Mouse (Mus musculus) forebrain, embryonic 13.5 days (tissue): Measurements from ENCODE around the gene Lrrc25. TPM values are rescaled to one million over a fixed set of nuclear protein-coding genes. Genes with fewer than 3 reads are reported as not detected.

Experiments used
- ATAC-seq: fragments of 200-750 bp; cut with Nextera tagmentation; 2 replicates; pipeline ENCODE4 v1.8.0; 2017
- H3K27ac ChIP-seq: fragments of 300-500 bp; sonication (generic); 2 replicates; pipeline ENCODE4 v1.5.1; 2015; ENCODE audit warnings: inconsistent platforms, mild to moderate bottlenecking, moderate library complexity
- H3K27me3 ChIP-seq: fragments of 300-500 bp; sonication (generic); 2 replicates; pipeline ENCODE4 v1.6.1; 2015; ENCODE audit warnings: mild to moderate bottlenecking, inconsistent platforms
- H3K36me3 ChIP-seq: fragments of 300-500 bp; sonication (generic); 2 replicates; pipeline ENCODE4 v1.6.1; 2015; ENCODE audit warnings: mild to moderate bottlenecking, inconsistent platforms; ENCODE audit not compliant: poor library complexity, severe bottlenecking
- H3K4me1 ChIP-seq: fragments of 300-500 bp; sonication (generic); 2 replicates; pipeline ENCODE4 v1.6.1; 2015; ENCODE audit warnings: inconsistent platforms
- H3K4me2 ChIP-seq: fragments of 300-500 bp; sonication (generic); 2 replicates; pipeline ENCODE4 v1.6.1; 2015; ENCODE audit warnings: inconsistent platforms, mild to moderate bottlenecking, moderate library complexity
- H3K4me3 ChIP-seq: fragments of 300-500 bp; sonication (generic); 2 replicates; pipeline ENCODE4 v1.5.1; 2015; ENCODE audit warnings: mild to moderate bottlenecking, inconsistent platforms
- H3K9ac ChIP-seq: fragments of 300-500 bp; sonication (generic); 2 replicates; pipeline ENCODE4 v1.6.1; 2015; ENCODE audit warnings: mild to moderate bottlenecking, inconsistent platforms
- H3K9me3 ChIP-seq: fragments of 300-500 bp; sonication (generic); replicated peaks from 2 replicates; pipeline ENCODE4 v1.6.1; 2016; ENCODE audit warnings: inconsistent platforms
- WGBS: fragments of 180-500 bp; shearing (Covaris S2); methylation state at CpG from one replicate; pipeline ENCODE4 v1.1.7; 2015; 5-methylcytosine and 5-hydroxymethylcytosine counted together
- polyA plus RNA-seq: library from polyadenylated mRNA; unstranded; fragments of >200 nt; fragmentation: Nextera tagmentation; extraction: Ambion mirVana; gene quantifications from 2 replicates; pipeline ENCODE4 v1.2.1, GENCODE M21; 2015

Lrrc25 gene
- polyA plus RNA-seq, 1 experiment from 2014 or later = 0.65 TPM

GRCm38 (mm10) chr8:70609368-70609848, 6.5 kb upstream of the Lrrc25 start:
- H3K9ac ChIP-seq = peak overlapping the region; percentile 51
- H3K9me3 ChIP-seq = no peaks in the 10 kb centered on the region
- H3K4me1 ChIP-seq = peaks cover 62% of the 10 kb centered on the region
- peak overlapping the region; percentile 88 for H3K4me2 ChIP-seq
- peaks cover 9% of the 10 kb centered on the region; the same call in 1 of the 2 replicates for H3K27me3 ChIP-seq
- no peaks in the 10 kb centered on the region for H3K36me3 ChIP-seq
- peak overlapping the region; percentile 84 for H3K4me3 ChIP-seq
- WGBS = 2% methylated on average over 36 of the region's 39 CpGs
- peak; percentile 25; the same call in 1 of the 2 replicates for ATAC-seq
- H3K27ac ChIP-seq = peak overlapping the region; percentile 73

- ATAC-seq = peak; percentile 23
- Histone ChIP-seq H3K9me3 (no peaks in the 10 kb centered on the region), H3K4me2 (peak overlapping the region; percentile 88), H3K27ac (peak overlapping the region; percentile 73), H3K4me1 (peaks cover 56% of the 10 kb centered on the region), H3K4me3 (peak overlapping the region; percentile 84), H3K36me3 (no peaks in the 10 kb centered on the region), H3K9ac (peak overlapping the region; percentile 51), H3K27me3 (peaks cover 9% of the 10 kb centered on the region; the same call in 1 of the 2 replicates)
- 1% methylated on average over 44 of the region's 45 CpGs for WGBS
Measured at GRCm38 (mm10) chr8:70609849-70610795, 5.8 kb upstream of the Lrrc25 start.

- H3K36me3 ChIP-seq = no peaks in the 10 kb centered on the region
- WGBS = under 1% methylated on average over 53 of the region's 54 CpGs
Measured at GRCm38 (mm10) chr8:70610796-70611771, 4.9 kb upstream of the Lrrc25 start.

GRCm38 (mm10) chr8:70611849-70612248, 4.1 kb upstream of the Lrrc25 start:
- peak; percentile 4; the same call in 1 of the 2 replicates for ATAC-seq

More at GRCm38 (mm10) chr8:70610796-70611771, 4.9 kb upstream of the Lrrc25 start:
- Histone ChIP-seq H3K27ac (peak overlapping the region; percentile 22; the same call in 1 of the 2 replicates), H3K27me3 (peaks cover 9% of the 10 kb centered on the region; the same call in 1 of the 2 replicates), H3K9me3 (no peaks in the 10 kb centered on the region), H3K4me1 (peaks cover 49% of the 10 kb centered on the region), H3K9ac (peak overlapping the region; percentile 65), H3K4me3 (peak overlapping the region; percentile 44), H3K4me2 (peak overlapping the region; percentile 88)
- ATAC-seq = peak; percentile 16; the same call in 1 of the 2 replicates

GRCm38 (mm10) chr8:70613763-70614162, 2.2 kb upstream of the Lrrc25 start:
- no peak overlapping the region for H3K27ac ChIP-seq
- no peak overlapping the region for H3K9ac ChIP-seq
- H3K36me3 ChIP-seq = no peaks in the 10 kb centered on the region
- no peak overlapping the region for H3K4me3 ChIP-seq
- peaks cover 7% of the 10 kb centered on the region; the same call in 1 of the 2 replicates for H3K27me3 ChIP-seq
- no peak overlapping the region for H3K4me2 ChIP-seq
- ATAC-seq = no peak
- 18% methylated on average over 1 of the region's 1 CpGs for WGBS
- peaks cover 34% of the 10 kb centered on the region for H3K4me1 ChIP-seq
- no peaks in the 10 kb centered on the region for H3K9me3 ChIP-seq

More at GRCm38 (mm10) chr8:70611849-70612248, 4.1 kb upstream of the Lrrc25 start:
- peaks cover 9% of the 10 kb centered on the region; the same call in 1 of the 2 replicates for H3K27me3 ChIP-seq
- H3K9me3 ChIP-seq = no peaks in the 10 kb centered on the region
- peak overlapping the region; percentile 65 for H3K9ac ChIP-seq
- H3K36me3 ChIP-seq = no peaks in the 10 kb centered on the region
- 0% methylated on average over 6 of the region's 6 CpGs for WGBS
- H3K4me2 ChIP-seq = peak overlapping the region; percentile 88
- peak overlapping the region; percentile 44 for H3K4me3 ChIP-seq
- H3K4me1 ChIP-seq = peaks cover 44% of the 10 kb centered on the region
- no peak overlapping the region for H3K27ac ChIP-seq

- no peak overlapping the region for H3K4me3 ChIP-seq
- H3K27me3 ChIP-seq = peaks cover under 1% of the 10 kb centered on the region; the same call in 1 of the 2 replicates
- H3K27ac ChIP-seq = no peak overlapping the region
- no peak overlapping the region for H3K9ac ChIP-seq
- 78% methylated on average over 5 of the region's 5 CpGs for WGBS
- ATAC-seq = no peak
- peaks cover 27% of the 10 kb centered on the region for H3K4me1 ChIP-seq
- H3K9me3 ChIP-seq = no peaks in the 10 kb centered on the region
- no peak overlapping the region for H3K4me2 ChIP-seq
- no peaks in the 10 kb centered on the region for H3K36me3 ChIP-seq
Measured at GRCm38 (mm10) chr8:70614469-70614868, 1.5 kb upstream of the Lrrc25 start.

GRCm38 (mm10) chr8:70615281-70615680, 674 bp upstream of the Lrrc25 start:
- no peak overlapping the region for H3K4me2 ChIP-seq
- ATAC-seq = no peak
- H3K36me3 ChIP-seq = no peaks in the 10 kb centered on the region
- H3K9ac ChIP-seq = no peak overlapping the region
- WGBS = 88% methylated on average over 8 of the region's 8 CpGs
- H3K4me1 ChIP-seq = peaks cover 19% of the 10 kb centered on the region
- H3K4me3 ChIP-seq = no peak overlapping the region
- no peaks in the 10 kb centered on the region for H3K9me3 ChIP-seq
- H3K27ac ChIP-seq = no peak overlapping the region
- 0 out of 2 replicates have a peak, but pooled peaks cover under 1% of the 10 kb centered on the region for H3K27me3 ChIP-seq

GRCm38 (mm10) chr8:70616645-70617044, 690 bp downstream of the Lrrc25 start:
- no peaks in the 10 kb centered on the region for H3K36me3 ChIP-seq
- no peak overlapping the region for H3K4me3 ChIP-seq
- peaks cover 6% of the 10 kb centered on the region for H3K4me1 ChIP-seq
- WGBS = 61% methylated on average over 11 of the region's 11 CpGs
- H3K4me2 ChIP-seq = no peak overlapping the region
- ATAC-seq = no peak
- H3K27me3 ChIP-seq = peaks cover 10% of the 10 kb centered on the region
- H3K27ac ChIP-seq = no peak overlapping the region
- H3K9ac ChIP-seq = no peak overlapping the region
- no peaks in the 10 kb centered on the region for H3K9me3 ChIP-seq

- H3K4me3 ChIP-seq = no peak overlapping the region
- H3K4me1 ChIP-seq = peaks cover 5% of the 10 kb centered on the region
- ATAC-seq = no peak
- 84% methylated on average over 11 of the region's 11 CpGs for WGBS
- H3K9ac ChIP-seq = no peak overlapping the region
- H3K9me3 ChIP-seq = no peaks in the 10 kb centered on the region
- no peak overlapping the region for H3K27ac ChIP-seq
- H3K4me2 ChIP-seq = no peak overlapping the region
- no peaks in the 10 kb centered on the region for H3K36me3 ChIP-seq
- H3K27me3 ChIP-seq = peaks cover 24% of the 10 kb centered on the region
Measured at GRCm38 (mm10) chr8:70617985-70618384, 2.0 kb downstream of the Lrrc25 start.

- no peak overlapping the region for H3K9ac ChIP-seq
- no peak for ATAC-seq
- no peaks in the 10 kb centered on the region for H3K9me3 ChIP-seq
- peaks cover 30% of the 10 kb centered on the region for H3K27me3 ChIP-seq
- no peak overlapping the region for H3K4me3 ChIP-seq
- H3K36me3 ChIP-seq = no peaks in the 10 kb centered on the region
- H3K27ac ChIP-seq = no peak overlapping the region
- 29% methylated on average over 9 of the region's 9 CpGs for WGBS
- H3K4me2 ChIP-seq = no peak overlapping the region
- peaks cover 5% of the 10 kb centered on the region for H3K4me1 ChIP-seq
Measured at GRCm38 (mm10) chr8:70618888-70619334, 3.0 kb downstream of the Lrrc25 start.

GRCm38 (mm10) chr8:70622220-70622619, 6.3 kb downstream of the Lrrc25 start:
- Histone ChIP-seq H3K4me2 (no peak overlapping the region), H3K9me3 (no peaks in the 10 kb centered on the region), H3K27me3 (peaks cover 30% of the 10 kb centered on the region), H3K36me3 (no peaks in the 10 kb centered on the region), H3K4me1 (peaks cover 5% of the 10 kb centered on the region), H3K9ac (no peak overlapping the region), H3K27ac (no peak overlapping the region), H3K4me3 (no peak overlapping the region)
- ATAC-seq = no peak
- 64% methylated on average over 3 of the region's 3 CpGs for WGBS
